Mouse (Mus musculus) gastrocnemius, adult 8-10 months (tissue): Measurements from ENCODE around the gene Kat6b. TPM values are rescaled to one million over a fixed set of nuclear protein-coding genes. Genes with fewer than 3 reads are reported as not detected.
"Not testable (repeated sequence)": the region's sequence is repeated elsewhere in the genome, so short reads cannot be mapped to it uniquely, and the experiment has no call there.

Source experiments
- DNase-seq, 2 experiments: peaks; one replicate each; pipeline ENCODE4 v3.0.0; 2022; ENCODE audit warnings: low spot score in 2 of 2
- total RNA-seq, 4 experiments: library from RNA; stranded (reverse); gene quantifications; 2 replicates each; pipeline ENCODE4 v1.2.4; 2022

Gene Kat6b
- 10 to 100 TPM; 18.5 to 22.6 (median 20.8) TPM for total RNA-seq

DNA sequence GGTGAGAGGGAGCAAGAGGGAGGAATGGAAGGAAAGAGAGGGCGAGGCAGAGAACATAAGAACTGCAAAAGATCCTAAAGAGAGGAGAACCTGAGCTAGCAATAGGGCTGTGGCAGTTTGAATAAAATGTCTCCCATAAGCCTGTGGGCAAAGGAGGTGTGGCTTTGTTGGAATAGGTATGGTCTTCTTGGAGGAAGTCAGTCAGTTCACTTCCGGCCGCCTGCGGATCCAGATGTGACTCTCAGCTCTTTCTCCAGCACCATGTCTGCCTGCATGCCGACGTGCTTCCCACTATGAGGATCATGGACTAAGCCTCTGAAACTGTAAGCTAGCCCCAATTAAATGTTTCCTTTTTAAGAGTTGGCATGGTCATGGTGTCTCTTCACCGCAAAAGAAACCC lies at the start of gene Kat6b:
TSS of gene Kat6b (plus strand) at position 204 of the 400 bp plus-strand sequence.
- DNase-seq, result no peak

DNA sequence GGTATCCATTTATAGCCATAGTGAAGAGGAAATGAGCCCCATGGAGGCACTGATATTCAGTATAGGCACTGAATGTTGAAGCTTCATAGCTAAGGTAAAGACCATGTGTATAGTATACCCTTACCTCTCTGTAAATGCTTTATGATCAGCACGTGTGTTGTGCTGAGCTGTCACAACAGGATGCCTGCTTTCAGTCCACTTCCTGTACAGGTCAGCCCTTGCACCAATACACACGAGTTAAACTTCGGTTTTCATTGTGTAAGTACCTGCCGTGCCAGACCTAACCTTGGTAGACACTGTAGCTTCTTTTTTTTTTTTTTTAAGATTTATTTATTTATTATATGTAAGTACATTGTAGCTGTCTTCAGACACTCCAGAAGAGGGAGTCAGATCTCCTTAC lies 47.8 kb upstream of the Kat6b start:
- no peak for DNase-seq

DNA sequence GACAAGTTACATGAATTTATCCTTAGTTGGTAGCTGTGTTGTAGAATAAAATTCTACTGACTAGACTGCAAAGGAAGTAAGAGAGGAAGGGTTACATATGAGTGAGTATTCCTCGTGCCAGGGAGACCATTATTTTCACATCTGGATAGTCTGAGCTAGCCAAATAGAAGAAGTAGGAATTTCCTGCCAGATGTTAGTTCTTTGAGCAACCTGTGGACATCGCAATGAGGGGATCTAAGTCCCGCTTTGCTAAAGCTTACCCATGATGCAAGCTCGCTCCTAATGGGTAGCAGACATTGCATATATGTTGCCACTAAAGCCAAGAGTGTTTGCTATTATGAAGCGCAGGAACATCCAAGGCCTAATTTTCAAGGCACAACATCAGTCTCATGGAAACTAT lies 47.2 kb upstream of the Kat6b start:
- no peak for DNase-seq

DNA sequence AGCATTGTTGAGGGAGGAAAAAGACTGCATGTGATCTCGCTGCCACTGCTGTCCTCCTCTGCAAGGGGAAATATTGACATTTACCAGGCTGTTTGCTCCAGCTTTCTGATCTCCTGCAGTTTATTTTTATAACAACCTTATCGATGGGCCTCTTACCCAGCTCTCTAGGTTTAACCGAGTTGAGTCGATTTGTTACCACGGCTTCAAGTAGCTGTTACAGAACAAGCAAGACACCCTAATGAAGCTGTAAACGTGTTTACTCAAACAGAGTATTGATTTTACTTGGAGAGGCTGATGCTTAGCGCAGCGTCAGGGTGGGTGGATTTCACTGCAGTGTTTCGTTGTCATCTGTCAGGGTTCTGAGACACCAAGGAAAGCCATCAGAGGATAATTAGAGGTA lies 46.5 kb upstream of the Kat6b start:
- no peak for DNase-seq

DNA sequence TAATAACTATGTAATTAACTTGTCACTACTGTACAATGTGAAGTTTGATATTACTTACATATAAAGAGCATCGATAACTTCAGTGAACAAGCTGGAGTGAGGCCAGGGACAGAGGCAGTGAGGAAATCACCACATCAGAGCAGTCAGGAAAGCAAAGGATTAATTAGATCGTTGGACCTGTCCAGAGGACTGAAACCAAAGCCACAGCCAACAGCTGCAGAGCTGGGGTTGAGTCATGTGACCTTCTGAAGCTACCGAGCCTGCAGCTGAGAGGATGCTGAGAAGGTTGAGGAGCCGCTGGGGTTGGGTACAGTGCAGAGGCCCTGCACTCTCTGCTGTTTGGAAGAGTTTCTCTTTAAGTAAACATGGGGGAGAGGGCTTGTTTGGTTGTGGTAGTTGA lies 41.4 kb upstream of the Kat6b start:
- DNase-seq, result peak in 1 of 2 experiments; percentile 10

DNA sequence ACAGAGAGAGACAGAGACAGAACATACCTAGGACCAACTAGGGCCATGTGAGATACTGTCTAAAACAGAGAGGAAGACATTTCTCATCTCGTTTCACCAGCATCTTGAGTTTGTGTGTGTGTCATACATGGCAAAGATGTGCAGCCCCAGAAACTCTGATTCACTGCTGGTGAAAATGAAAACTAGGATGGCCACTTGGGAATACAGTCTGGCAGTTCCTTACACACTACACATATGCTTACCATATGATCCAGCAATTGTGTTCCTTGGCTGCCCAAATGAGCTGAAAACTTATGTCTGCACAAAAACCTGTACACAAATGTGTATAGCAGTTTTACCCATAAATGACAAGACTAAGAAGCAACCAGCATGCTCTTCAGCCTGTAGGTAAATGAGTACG lies 40.7 kb upstream of the Kat6b start:
- no peak for DNase-seq

DNA sequence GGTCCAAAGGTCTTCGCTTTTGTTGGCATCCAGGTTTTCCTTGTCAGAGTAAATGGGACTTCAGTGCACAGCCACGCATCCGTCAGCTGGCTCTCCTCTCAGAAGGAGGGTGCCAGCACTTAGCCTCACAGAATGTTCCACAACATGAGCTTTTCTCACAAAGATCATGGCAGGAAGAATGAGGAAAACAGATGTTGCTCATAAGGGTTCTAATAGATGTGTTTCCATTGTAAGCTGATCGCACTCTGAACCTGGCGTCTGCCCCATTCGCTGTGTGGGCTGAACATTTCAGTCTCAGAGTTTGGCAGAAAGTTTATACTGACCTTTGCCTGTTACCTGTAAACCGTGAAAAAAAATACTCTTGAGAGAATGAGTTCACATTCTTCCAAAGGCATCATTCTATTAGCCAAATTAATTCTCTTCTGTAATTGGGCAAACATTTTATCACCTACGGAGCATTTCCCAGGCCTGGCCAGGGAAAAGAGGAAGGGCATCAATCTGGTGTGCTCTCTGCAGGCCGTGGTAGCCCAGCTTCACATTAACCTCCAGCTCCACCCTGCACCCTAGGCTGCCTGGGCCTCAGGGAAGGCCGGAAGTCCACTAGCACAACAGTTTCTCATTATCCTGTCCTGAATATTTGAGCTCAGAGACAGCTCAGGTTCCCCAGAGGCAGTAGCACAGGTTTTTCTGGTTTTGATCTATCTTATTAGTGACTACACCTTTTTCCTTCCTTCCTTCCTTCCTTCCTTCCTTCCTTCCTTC lies 39.3 kb upstream of the Kat6b start:
- peak in 1 of 2 experiments; percentile 18 for DNase-seq

DNA sequence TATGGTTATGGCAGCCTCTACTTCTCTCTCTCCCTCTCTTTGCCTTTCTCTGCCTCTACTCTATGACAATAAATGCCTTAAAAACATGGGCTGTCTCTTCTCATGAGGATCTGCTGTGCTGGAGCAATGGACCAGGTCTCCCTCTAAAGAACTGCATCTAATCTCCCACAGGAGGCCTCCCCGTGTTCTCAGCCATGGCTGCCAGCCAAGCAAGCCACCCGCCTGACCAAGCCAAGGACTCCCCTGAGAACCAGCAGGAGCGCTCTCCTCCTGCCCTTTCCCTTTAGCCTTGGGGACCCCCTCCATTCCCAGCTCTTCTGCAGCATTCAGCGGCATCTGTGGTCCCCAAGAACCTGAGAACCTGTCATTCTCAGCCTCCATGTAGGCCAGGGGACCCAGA lies 28.7 kb upstream of the Kat6b start:
- DNase-seq, result no peak

DNA sequence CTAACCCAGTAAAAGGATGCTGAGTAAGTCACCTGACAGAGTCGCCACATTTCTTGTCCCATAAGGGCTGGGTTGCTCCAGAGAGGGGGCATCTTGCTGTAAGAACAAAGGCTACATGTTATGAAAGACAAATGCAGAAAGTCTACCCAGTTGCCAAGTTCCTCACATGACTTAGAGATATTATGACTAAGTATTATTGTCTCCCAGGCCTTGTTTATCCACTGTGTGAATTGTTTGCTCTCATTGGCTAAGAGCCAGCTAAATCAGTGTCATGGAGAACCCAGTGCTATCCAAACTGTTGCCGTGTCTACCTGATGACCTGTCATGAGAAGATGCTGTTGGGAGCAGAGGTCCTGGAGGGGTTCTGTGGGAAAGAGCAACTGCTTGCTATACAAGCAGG lies 27.3 kb upstream of the Kat6b start:
- DNase-seq, result no peak

DNA sequence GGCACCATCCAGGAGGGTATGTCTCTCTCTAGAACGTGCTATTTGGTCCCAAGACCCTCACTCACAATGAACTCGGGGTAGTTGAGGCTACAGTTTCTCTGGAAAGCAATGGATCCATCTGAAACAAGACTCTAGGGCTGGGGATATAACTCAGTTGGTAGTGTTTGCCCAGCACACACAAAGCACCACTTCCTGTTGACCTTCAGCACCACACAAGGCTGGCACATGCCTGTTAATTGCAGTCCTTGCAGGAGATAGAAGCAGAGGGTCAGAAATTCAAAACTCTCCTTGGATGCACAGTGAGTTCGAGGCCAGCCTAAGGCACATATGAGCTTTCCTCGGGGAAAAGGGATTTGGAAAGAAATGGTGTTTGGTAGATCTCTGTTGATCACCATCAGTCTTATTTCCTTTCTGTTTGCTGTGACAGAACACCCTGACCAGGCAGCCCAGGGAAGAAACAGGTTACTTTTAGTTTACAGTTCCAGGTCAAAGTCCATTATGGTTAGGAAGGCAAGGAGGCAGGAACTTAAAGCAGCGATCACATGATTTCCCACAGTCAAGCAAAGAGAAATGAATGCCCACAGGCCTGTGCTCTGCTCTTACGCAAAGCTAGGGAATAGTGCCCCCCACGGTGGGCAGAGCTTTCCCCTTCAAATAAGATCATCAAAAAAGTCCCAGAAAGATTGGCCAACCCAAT lies 25.4 kb upstream of the Kat6b start:
- no peak for DNase-seq

DNA sequence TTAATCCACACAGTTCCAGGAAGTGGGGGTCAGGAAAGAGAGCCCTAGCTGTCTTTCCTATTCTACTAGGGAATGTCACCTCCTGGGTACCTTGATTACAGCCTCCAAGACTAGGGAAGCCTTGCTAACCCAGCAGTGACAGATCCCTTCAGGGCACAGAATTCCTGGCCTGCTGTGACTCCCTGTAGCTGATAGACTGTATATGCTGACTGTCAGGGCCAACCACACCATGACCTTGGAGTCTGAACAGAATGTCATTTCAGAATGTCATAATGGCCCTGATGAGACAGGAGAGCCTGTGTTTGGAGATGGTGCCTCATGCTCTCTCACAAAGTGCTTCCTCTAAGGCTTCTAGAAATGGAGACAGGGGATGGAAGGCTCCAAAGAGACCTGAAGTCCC lies 24.7 kb upstream of the Kat6b start:
- no peak for DNase-seq

DNA sequence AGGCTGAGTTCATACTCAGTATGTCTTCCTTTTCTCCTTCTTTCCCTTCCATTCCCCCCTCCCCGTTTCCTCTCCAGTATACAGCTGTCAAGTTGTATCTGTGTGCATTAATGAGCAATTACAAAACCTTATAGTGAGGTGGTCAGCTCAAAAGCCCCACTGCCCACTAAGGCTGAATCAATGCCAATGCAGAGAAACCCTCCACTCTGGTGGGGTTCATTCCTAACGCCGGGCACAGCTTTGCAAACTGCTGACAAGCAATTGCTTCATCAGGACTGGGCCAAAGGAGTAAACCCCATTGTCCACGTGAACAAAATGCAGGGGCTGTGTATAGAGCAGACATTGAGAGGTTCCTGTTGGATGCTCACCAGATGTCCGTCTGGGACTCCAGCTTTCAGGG lies 23.4 kb upstream of the Kat6b start:
- no peak for DNase-seq

DNA sequence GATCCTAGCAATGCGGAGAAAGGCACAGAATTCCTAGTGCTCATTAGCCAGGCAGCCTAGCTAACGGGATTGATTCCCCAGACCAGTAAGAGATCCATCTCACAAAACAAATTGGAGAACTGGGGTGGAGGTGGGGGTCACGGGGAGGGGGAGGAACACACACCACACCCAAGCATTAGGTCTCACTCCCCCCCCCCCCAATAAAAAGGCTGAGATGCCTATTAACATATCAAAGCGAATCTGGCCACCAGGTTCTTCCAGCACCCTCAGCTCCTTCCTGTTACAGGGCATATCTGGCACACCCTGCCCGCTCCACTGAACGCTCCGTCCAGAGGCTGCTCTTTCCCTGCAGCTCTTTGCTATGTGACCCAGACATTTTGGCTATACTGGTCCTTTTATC lies 22.5 kb upstream of the Kat6b start:
- no peak for DNase-seq

DNA sequence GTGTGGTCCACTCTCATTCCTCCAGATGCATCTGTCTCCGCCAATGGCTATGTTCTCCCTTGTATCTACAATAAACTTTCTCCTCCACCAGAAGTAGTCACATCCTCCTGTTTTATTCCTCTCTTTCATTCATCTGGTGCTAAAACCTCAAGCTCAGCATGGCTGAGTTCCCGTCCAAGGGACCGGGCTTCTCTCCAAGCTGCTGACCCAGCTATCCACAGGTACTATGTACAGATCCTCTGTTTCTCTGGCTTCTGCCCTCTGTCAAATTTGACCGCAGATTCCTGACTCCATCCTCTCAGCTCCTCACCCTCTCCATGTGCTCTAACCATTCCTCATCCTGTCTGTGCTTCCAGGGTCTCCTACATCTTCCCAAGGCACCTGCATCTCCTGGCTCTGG lies 22.1 kb upstream of the Kat6b start:
- DNase-seq, result no peak

DNA sequence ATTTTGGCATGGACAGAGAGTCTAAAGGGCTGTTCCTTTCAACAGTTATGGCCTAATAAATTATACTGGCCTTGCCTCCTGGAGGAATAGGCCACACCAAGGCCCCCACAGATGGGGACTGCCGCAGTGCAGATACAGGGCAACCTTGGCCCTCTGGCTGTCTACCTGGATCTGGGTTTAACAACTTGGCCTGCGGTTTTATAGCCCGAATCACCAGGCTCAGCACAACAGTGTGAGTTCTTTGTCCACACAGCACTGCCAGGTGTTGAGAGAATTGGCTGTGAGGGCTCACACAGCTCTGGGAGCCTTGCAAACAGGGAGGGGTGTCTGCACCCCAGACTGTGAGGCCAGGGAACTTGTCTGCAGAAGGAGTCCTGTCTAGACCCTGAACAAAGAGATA lies 18.8 kb upstream of the Kat6b start:
- no peak for DNase-seq

DNA sequence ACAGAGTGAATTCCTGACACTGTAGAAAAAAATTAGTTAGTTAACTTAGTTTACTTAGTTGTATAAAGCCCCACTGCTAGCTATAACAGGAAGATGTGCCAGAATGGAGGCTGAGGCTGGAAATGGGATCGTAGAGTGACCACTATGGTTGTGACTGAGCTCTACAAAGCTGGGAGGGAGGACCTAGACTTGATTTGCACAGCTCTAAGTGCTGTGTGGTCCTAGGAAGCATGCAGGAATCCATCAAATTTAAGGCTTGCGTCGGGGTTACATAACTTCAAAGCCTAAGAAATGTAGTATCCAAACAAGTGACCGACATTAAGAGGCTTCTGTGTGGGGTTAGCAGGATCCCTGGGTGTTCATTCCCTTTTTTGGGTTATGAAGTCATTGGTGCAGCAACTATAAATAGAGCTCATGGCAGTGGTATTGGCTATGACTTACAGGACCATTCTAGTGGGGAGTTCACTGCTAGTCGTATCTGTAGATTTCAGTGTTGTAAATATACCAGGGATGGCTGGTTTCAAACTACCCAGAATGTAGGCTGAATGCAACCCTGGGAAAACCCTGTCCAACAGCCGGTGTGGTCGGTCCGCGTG lies 18.0 kb upstream of the Kat6b start:
- no peak for DNase-seq

DNA sequence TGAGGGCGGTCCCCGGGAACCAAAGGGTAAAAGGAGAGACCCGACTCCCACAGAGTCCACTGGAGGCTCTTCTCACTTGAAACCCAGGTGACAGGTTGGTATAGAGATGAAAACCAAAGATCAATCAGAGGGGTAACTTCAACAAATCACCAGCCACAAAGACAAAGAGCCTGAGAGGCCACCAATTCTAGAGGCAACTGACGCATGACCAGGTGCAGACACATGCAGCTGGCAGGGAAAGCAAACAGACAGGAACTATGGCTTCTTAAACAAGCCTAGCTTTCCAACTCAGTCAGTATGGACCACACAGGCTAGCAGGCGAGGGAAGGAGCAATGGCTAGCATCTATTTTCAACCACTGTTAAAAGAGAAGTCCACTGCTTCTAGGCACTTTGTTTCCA lies 10.8 kb upstream of the Kat6b start:
- no peak for DNase-seq

DNA sequence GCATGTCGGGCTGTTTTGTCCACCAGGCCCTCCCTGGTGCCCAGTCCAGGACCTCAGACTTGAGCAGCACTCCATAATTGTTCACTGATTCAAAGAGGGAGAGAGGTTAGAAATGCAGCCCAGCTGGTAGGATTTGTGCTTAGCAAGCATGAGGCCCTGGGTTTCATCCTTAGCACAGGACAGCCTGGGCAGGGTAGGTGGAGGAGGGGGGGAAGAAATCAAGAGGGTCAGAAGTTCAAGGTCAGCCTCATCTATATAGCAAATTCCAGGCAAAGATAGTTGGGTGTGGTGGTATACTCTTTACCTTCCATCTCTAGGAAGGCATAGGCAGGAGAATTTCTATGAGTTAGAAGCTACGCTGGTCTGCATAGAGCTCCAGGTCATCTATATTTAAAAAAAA lies 9.3 kb upstream of the Kat6b start:
- DNase-seq, result no peak

DNA sequence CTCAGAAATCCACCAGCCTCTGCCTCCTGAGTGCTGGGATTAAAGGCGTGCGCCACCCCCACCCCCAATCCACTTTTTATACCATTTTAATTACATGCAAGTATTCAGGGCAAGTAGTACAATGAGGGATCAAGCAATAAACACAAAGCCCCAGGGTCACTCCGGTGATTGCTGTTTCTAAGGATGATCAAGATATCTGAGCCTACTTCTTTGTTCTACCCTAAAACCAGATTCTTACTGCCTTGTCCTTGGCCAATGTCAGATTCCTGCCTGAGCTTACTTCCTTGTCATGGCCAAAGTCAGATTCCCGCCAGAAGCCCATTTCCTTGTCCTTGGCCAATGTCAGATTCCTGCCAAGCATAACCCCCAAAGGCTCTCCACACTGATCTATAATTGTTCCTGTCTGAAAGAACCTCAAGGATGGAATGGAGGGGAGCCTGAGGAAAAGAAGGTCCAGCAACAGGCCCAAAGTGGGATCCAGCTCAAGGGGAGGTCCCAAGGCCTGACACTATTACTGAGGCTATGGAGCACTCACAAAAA lies 6.6 kb upstream of the Kat6b start:
- DNase-seq, result not testable (repeated sequence)

DNA sequence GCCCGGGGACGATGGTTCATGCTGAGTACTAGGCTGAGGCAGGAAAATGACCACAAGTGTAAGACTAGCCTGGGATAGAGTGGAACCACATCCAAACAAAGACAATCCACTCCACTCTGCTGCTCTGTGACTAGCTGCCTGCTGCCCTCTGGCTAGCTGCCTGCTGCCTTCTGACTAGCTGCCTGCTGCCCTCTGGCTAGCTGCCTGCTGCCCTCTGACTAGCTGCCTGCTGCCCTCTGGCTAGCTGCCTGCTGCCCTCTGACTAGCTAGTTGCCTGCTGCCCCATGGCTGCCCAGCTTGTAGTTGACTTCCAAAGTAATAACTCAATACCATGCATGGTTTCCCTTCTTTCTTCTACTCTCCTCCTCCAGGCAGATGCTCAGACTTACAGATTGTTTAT lies 4.1 kb upstream of the Kat6b start:
- DNase-seq, result no peak

DNA sequence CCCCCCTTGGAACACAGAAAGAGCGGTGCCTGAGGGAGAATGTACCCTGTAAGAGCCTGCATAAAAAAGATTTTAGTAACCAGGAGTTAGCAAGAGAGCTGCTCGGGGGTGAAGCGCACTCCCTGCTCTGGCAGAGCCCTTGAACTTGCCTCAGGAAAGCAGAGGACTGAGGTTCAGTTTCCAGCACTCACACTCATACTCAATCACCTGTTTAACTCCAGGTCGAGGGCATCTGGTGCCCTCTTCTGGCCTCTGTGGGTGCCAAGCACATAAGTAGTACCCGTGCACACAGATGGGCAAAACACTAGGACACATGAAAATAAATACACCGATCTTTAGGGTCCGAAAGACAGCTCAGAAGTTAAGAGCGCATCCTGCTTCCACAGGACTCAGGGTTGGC lies 1.7 kb upstream of the Kat6b start:
- DNase-seq, result no peak

DNA sequence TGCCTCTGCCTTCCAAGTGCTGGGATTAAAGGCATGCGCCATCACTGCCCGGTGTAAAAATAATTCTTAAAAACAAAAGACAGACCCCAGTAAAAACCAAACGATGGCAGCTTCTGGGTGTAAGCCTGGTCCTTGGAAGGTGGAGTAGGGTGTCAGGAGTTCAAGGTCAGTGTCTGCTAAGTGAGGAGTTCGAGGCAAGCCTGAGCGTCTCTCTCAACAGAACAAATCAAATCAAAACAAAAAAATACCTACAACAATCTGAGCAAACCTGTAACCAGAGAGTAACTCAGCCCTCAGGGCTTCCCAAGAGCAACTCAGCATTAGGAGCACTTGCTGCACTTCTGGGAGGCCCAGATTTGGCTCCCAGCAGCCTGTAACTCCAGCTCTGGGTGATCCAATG lies 1.0 kb upstream of the Kat6b start:
- no peak for DNase-seq

DNA sequence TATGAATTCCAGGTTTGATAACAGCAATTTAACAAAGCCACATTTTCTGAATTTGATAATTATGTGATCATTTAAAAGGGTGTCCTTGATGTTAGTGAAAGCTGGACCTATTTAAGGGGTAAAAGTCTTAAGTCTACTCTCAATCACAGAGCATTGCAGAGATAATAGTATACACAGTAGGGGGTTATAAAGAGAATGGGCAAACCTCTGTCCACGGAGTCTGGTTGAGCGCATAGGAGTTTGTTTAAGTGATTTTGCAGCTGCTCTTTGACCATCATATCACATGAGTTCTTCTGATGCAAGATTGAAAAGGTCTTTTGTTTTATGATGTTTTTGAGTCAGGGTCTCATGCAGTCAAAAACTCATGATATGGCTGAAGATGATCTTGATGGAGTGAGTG lies 3.0 kb downstream of the Kat6b start:
- DNase-seq, result no peak
